Mouse (Mus musculus) right cerebral cortex, adult 2 months (tissue): Measurements from ENCODE around the gene Creb5.

ENCODE experiments used
- DNase-seq, 2 experiments: peaks; one replicate each; pipeline ENCODE4 v3.0.0; 2021 to 2022; ENCODE audit warnings: low spot score in 2 of 2

Gene Creb5

GRCm38 (mm10) chr6:53287038-53287561, at the start of gene Creb5:
Gene Creb5 (plus strand): TSS chr6:53287270.
- peak; percentile 56 to 75 for DNase-seq

GRCm38 (mm10) chr6:53259841-53260240, 27.2 kb upstream of the Creb5 start:
- DNase-seq, result no peak

GRCm38 (mm10) chr6:53262401-53262800, 24.7 kb upstream of the Creb5 start:
- DNase-seq, result no peak

- no peak for DNase-seq
Observed at GRCm38 (mm10) chr6:53267036-53267435, 20.0 kb upstream of the Creb5 start.

- DNase-seq, result no peak
Observed at GRCm38 (mm10) chr6:53267732-53268505, 19.2 kb upstream of the Creb5 start.

- DNase-seq, result no peak
Observed at GRCm38 (mm10) chr6:53271216-53271615, 15.9 kb upstream of the Creb5 start.

- DNase-seq, result no peak
Observed at GRCm38 (mm10) chr6:53271636-53272035, 15.4 kb upstream of the Creb5 start.

- no peak for DNase-seq
Observed at GRCm38 (mm10) chr6:53286389-53287037, 557 bp upstream of the Creb5 start.

- DNase-seq, result peak; percentile 13 to 15
Observed at GRCm38 (mm10) chr6:53287562-53288381, 702 bp downstream of the Creb5 start.

GRCm38 (mm10) chr6:53288584-53289558, 1.8 kb downstream of the Creb5 start:
- no peak for DNase-seq

- DNase-seq, result no peak
Observed at GRCm38 (mm10) chr6:53289659-53290058, 2.6 kb downstream of the Creb5 start.

GRCm38 (mm10) chr6:53290215-53290990, 3.3 kb downstream of the Creb5 start:
- no peak for DNase-seq

GRCm38 (mm10) chr6:53292931-53293330, 5.9 kb downstream of the Creb5 start:
- DNase-seq, result no peak

GRCm38 (mm10) chr6:53297851-53298250, 10.8 kb downstream of the Creb5 start:
- no peak for DNase-seq

- DNase-seq, result no peak
Observed at GRCm38 (mm10) chr6:53304201-53304600, 17.1 kb downstream of the Creb5 start.

- no peak for DNase-seq
Observed at GRCm38 (mm10) chr6:53306156-53306555, 19.1 kb downstream of the Creb5 start.

GRCm38 (mm10) chr6:53306710-53307109, 19.6 kb downstream of the Creb5 start:
- DNase-seq, result no peak

- DNase-seq, result no peak
Observed at GRCm38 (mm10) chr6:53308684-53309083, 21.6 kb downstream of the Creb5 start.

GRCm38 (mm10) chr6:53313604-53314003, 26.5 kb downstream of the Creb5 start:
- no peak for DNase-seq

- no peak for DNase-seq
Observed at GRCm38 (mm10) chr6:53314126-53314525, 27.1 kb downstream of the Creb5 start.
